Mouse (Mus musculus) T-cell, adult 2 months (primary cell): Measurements from ENCODE around the gene Gm30083.

Experiments used
- DNase-seq: peaks from one replicate; pipeline ENCODE4 v3.0.0; 2022; ENCODE audit warnings: low spot score

Gene Gm30083

DNA sequence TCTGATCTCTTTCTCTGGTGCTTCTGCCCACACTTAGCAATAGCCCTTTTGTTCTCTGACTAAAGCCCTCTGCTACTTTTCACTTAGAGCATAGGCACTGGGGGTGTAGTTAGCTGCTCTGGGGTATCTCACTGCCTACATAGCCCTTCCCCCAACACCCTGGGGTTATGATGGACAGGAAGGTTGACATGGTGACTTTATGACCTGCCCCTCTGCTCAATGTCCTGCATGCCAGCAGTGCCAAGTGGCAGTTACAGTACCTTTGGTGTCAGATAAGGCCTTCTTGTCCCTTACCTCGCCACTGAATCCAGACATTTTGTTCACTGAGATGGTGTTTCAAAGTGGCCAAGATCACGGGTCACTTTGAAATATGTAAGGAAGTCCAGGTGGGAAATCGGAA lies at the start of gene Gm30083:
Gene Gm30083 (minus strand): TSS at position 120 of the 400 bp plus-strand sequence.
- DNase-seq = no peak

DNA sequence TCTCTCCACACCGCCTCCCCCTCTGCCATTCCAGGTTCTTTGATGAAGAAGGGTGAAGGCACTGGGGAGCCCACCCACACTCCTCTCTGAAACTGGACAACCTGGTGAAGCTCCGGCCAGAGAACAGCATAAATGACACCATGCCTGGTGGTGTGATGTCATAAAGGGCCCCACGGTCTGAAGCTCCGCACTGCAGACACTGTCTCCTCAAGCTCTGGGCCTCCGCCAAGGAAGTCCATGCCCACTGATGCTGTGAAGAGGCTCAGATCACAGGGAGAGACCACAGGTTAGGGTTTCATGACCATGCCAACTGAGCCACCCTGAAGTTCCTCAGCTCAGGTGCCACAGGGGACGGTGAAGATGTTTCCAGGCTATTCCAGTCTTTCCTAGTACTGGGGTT lies 37.5 kb upstream of the Gm30083 start, which contains the start of gene Antxrl:
Gene Antxrl (plus strand): TSS at position 192 of the 400 bp plus-strand sequence.
- no peak for DNase-seq

DNA sequence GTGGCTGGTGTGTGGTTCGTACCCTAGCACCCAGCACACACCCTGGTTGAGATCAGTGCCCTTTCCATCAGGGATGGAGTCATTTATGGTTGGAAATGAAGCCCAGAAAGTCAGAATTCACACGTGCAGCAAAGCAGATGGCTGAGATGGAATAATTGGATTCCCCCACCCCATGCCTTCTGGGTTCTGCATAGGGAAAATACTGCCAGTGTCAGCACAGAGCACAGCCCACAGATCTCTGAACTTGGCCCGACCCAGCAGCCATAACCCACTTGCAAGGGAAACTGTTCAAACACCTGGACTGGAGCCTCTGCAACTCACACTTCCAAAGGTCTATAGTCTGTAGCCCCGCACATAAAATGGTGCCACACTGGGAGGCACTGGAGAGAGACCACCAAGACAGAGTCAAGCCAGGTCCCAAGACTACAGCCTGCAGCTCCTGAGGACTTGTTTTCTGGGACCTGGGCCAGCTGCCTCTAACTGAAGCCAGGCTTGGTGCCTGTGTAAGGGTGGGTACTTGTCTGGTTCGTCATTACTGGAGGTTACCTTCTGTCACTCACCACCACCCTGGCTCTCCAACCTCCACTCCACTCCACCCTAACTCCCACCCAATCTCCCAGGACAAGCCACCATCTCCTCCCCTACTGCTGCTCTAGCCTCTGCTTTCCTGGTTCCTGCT lies 35.3 kb upstream of the Gm30083 start:
- DNase-seq = no peak

DNA sequence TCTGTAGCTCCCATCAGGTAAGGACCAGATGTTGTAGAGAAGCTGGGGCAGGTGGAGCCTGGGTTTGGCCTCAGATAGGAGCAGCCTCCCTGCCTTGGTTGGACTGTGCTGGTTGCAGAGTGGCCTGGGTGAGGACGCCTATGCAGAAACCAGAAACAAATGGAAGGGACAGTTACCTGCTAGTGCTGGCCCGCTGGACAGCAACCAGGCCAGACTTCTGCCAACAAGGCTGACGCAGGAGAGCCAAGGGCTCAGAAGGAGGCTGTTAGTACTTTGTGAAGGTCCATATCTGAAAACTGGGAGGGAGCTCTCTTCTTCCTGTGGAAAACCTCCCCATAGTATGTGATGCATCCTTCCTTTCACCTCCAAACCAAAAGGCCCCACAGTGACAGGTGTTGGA lies 28.4 kb upstream of the Gm30083 start:
- DNase-seq = no peak

DNA sequence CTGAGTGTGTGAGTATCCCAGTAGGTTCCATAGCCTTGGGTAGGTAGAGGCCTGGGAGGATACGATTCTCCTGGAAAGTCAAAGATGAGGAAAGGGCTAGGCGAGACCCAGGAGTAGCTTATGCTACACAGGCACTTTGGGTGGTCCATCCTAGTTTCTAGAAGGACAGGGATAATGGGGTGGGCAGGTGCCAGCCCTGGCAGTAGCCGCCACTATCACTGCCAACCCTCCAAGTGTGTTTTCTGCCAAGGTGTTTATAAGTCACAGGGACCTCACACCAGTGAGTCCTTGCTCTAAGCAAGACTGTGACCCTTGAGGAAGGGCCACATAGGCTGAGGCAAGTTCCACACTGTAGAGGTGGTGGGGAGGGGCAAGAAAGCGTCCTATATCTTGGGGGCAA lies 26.3 kb upstream of the Gm30083 start:
- DNase-seq = no peak

DNA sequence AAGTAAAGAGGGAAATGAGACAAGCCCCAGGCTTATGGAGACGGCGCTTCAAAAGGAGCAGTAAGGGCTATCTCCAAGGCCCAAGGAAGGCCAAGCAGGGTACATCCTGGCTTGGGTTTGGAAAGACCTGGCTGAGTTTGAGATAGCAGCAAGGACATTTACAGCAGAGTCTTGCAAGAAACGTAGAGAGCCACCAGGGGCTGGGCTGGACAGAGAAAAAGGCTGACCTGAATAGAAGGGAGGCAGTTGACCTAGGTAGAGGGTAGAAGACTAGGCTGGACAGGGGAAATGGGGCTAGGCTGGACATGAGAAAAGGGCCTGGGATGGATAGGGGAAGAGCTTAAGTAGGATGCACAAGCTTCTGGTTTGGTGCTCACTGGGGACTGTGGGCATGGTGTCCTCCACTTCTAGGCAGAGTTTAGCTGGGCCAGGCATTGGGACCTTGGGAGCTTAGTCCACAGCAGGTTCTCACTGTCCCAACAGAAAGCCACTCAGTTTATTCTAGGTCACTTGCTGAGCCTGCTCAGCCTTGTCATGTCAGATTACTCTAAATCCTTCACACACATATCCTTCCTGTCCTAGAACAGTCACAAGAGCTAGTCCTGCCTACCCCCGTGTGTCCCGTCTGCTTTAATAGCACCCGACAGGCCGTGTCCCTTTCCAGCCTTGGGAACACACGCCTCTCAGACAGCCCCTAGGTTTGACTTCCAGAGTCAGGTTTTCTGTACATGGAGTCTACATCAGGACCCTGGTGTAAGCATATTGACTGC lies 19.0 kb upstream of the Gm30083 start:
- DNase-seq = no peak

DNA sequence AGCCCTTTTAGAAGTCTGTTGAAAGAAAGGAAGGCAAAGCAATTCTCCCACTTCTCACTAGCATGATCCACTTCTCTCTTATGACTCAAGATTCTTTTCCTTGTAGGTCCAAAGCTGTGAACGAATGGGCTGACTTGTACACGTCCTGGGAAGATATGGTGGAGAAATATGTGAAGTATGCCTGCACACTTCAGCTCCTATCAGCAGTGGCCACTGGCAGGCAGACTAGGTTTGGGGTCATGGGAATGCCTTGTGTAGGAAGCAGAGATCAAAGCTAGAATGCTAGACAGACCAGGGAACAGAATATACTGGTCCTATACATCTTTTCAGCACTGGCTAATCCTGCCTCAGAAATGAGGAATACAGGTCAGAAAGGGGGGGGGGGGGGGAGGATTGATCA lies 11.7 kb upstream of the Gm30083 start:
- no peak for DNase-seq

DNA sequence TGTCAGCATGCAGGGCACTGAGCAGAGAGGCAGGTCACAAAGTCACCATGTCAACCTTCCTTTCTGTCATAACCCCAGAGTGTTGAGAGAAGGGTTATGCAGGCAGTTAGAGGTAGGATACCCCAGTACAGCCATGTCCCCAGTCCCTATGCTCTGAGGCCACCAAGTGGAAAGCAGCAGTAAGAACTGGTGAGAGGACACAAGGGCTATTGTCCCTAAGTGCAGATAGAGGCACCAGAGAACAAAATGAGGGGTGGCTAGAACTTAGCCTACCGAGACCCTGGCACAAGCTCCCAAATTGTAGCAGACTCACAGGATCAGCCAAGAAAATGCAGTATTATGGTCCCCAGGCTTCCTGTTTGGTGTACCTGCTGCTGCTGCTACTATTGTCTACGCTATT lies 2.0 kb upstream of the Gm30083 start:
- DNase-seq = no peak

DNA sequence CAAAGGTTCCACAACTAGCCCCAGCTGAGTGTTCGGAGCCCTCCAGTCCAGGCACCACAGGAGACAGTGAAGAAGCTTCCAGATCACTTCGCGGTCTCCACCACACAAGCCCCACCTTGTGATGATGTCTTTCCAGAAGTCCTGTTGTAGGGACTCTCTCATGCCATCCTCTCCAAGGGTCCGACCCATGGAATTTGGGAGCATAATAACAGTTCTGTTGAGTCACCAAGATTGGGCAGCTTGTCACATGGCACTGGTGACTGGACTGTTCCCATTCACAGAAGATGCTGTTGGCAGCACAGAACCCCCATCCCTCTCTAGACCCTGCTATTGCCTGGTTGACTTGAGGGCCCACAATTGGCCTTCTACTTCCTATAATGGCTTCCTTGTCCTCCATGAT lies 1.4 kb upstream of the Gm30083 start, which contains the start of gene Gm5460:
Gene Gm5460 (plus strand): TSS at position 378 of the 400 bp plus-strand sequence.
- no peak for DNase-seq

DNA sequence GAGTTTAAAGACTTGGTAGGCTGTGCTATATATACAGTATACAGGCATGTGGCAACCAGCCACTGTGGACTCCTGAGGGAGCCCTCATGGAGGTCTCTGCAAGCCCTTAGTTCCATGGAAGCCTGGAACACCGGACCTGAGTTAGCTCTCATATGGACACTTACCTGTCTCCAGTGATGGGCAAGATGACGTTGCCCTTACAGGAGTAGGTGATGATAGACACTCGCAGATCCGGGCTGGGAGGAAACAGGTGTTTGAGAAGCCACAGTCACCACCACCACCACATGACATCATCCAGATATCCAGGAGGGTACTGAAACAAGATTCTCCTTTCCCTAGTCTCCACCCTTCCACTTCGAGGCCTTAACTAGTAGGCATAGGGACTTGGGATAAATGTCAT lies 12.6 kb downstream of the Gm30083 start:
- DNase-seq = no peak

DNA sequence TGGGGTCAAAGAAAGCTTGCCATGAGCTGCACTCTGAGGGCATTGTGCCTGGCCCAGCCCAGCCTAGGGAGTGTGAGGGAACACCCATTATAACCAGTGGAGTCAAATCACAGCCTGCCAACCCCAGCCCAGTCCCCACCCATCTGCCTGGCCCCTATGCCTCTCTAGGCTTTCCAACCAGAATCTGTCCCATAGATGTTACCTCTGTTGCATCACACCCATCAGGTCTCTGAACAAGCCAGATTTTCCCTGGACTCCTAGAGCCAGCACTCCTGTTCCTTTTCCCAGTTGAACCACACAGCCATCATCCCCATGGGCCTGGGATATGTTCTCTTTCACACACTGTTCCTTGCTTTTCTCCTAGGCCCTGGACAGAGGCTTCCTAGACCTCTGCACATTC lies 13.5 kb downstream of the Gm30083 start:
- no peak for DNase-seq

DNA sequence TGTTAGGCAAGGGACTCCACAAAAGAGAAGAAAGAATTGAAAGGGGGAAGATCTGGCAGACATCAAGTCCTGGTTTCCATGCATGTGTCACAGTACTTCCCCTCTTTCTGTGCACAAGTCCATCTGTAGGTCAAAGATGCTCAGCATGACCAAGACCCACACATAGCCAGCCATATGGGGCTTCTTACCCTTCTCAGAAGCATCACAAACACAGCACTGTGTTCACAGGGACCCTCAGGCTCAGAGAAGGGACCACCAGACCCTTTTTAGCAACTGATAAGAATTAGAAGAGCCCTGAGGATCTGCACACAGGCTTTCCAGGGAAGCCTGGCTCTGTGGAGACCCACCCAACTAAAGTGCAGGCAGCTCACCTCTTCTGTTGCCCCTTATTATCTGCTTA lies 14.9 kb downstream of the Gm30083 start:
- DNase-seq = no peak

DNA sequence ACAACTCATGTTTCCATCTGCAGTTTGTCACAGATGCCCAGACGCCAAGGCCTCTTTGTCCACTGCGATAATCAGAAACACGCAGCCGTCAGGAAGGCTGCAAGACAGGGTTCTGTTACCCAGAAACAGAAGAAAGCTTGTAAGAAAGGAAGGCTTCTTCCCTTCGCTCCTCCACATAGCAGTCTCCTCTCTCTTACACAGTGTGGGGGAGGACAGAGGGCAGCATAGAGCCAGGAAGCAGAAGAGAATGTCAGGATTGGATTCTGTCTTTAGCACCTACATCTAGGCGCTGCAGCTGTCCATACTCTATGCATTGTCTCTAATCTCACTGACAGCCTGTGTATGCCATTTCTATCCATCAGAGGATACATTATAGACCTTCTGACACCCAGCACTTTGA lies 17.6 kb downstream of the Gm30083 start:
- DNase-seq = no peak

DNA sequence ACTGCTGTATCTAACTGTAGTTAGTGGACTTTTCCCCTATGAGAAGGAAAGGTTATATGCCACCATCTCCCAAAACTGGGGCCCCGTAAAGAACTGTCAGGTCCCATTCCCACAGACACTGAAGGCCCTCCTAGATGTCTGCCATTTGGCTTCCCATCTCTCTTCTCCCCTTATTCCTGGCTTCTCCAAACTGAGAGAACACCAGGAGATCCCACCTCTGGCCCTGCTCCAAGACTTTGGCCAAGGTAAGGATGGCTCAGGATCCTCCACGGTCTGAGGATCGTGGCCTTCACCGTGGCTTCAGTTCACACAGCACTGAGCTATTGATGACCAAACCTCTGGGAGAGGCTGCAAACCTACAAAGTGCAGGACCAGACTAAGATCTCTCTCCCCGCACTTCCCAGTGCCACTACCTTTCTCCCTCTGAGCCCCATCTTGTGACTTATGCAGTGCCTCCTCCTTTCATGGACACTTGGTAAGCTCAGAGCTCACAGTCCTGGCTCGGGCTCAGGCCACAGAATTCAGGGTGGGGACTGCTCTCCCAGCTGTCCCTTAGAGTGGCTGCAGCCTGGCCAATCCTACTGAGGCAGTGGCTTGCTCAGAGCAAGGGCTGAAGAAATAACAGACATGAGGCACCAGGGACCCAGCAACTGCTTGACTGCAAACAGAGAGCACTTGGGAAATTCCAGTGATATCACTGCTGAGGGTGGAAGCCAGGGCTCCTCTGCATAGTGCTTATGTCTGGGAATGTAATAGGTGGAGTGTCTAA lies 21.3 kb downstream of the Gm30083 start:
- no peak for DNase-seq

DNA sequence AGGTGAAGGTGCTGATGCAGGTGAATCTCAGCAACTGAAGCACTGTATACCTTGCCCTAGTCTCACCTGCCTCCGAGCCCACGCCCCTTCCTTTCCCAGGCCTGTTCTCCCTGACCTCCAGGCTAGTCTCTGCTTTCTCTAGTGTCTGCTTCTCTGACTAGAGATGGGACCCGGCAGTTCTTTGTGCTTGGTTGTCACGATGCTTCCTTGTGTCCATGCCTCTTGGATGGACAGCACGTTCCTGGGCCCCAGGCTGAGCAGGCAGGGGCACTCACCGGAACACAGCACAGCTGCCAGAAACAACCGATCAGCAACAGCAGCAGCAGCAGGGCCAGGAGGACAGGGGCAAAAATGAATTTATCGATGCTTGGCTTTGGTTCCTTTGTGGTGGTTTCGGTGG lies 21.9 kb downstream of the Gm30083 start:
- no peak for DNase-seq

DNA sequence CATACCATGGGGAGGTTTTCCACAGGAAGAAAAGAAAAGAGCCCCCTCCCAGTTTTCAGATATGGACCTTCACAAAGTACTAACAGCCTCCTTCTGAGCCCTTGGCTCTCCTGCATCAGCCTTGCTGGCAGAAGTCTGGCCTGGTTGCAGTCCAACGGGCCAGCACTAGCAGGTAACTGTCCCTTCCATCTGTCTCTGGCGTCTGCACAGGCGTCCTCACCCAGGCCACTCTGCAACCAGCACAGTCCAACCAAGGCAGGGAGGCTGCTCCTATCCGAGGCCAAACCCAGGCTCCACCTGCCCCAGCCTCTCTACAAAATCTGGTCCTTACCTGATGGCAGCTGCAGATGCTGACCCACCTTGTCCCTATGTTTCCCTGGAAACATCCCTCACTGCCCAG lies 23.0 kb downstream of the Gm30083 start:
- DNase-seq = no peak

DNA sequence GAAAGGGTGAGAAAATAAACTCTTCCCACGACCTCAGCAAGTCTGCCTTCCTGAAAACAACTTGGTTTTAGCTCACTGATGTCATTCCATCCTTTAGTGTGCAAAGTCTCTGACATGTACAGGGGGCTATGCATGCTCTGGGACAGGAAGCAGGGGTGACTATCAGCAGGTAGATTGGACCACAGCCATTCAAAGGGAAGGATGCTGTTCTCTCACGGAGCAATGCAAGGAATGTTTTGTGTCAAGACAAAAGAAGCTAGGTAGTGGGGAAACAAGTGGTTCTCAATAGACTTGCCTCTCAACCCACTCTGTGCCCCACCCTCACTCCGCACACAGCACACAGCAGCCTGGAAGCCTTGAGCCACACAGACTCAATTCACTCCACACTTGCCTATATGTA lies 25.8 kb downstream of the Gm30083 start:
- DNase-seq = no peak

DNA sequence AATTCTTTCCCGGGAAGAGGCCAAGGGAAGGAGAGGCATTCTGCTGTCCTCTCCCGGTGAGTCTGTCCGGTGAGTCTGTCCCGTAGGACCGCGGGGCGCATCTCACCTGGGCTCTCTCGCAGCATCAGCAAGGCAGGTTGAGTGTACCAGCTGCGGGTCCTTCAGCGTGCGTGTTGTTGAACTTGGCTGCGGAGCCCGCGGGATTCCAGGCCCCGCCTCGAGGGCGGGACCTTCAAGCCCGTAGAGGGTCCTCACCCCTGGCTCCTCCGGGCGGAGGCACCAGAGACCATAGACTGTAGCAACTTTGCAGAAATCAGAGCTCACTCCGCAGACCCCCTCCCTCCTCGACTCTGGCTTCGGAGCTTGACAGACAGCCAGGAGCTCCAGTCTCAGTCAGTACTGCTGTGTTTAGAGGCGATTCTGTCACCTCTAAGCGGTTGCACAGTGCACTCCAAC lies 36.4 kb downstream of the Gm30083 start, which contains the start of gene Zfp488:
Gene Zfp488 (minus strand): TSS at position 161 of the 456 bp plus-strand sequence.
- DNase-seq = no peak

DNA sequence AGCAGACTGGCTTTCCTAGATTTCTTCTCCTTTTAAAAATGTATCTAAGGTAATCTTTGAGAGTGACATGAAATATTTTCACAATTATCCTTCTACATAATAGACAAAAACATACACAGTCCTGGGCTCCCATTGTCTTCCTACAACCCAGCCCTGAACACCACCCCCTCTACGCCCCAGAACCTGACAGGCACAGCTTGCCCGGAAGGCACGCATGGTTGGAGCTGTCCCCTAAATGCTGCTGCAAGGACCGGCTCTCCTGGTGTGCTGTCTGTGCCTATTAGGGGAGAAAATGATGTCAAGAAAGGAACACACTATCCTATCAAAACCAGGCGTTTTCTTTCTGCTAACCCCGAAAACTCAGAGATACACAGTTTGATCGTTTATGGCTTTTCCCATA lies 37.2 kb downstream of the Gm30083 start:
- no peak for DNase-seq

DNA sequence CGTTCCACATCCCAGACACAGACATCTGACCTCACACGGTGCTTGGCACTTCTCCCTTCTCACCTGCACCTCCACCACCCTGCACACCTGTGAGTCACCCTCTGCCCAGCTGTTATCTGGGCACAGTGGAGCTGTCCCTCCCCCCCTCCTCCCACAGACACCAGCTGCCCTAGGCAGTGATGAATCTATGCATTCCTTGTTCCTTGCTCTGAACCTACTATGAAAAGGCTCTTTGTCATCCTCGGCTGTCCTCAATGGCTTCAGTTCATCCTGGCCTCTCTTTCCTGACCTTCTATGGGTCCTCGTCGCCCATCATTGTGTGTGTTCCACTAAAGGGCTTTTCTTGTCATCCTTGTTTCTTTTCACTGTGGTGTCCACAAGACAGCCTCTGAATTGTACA lies 40.2 kb downstream of the Gm30083 start:
- DNase-seq = no peak

DNA sequence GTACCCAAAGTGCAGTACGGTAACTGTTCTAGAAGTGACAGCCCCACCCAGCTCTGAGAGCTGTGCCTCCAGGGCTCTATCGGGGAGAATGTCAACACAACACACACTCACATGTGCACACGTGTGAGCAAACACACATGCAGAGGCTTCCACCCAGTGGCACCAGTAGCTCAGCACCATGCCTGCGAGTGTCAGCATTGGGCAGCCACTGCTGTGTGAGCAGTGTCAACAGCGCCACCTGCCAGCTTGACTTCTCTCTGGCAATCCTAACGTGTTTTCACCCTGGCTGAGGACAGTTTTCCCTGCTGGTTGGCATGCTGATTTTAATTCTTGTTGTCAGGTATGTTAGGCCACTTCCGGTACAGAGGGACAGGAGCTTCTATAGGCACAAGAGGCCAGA lies 42.3 kb downstream of the Gm30083 start:
- DNase-seq = no peak

DNA sequence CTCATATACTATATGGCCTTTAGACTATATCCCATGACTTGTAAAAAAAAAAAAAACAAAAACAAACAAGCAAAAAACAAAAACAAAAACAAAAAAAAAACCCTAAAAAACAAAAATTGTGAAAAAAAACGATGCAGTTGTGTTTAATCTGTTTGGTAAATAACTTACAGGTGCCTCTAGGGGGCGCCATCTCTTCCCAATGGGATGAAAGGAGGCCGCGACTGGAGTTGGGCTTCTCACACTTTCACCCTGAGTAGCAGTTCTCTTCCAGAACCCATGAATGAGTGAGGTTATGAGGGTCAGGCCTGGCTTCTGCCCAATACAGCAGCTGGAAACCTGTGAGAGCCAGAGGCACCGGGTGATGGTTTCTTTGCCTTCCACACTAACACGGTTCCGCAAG lies 49.3 kb downstream of the Gm30083 start:
- no peak for DNase-seq

DNA sequence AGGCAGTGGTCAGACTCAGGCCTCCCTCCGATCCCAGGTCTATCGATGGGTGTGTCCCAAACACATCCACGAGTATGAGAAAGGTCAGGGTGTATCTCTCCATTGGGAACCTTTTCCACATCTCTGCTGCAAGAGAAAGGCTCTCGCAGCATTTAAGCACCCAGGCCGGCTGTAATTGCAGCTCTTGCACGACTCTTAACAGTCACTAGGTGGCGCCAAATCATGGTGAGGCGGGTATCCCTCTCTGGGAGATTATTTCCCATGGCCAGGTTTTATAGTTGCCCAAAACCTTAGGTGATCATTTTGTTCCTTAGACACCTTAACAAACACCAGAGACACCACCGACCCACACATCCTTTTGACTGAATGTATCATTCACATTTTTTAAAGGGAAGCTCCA lies 55.6 kb downstream of the Gm30083 start:
- no peak for DNase-seq
